Mouse (Mus musculus) kidney, postnatal 36 days (tissue): ENCODE data around the gene Esp16.
"Not testable (repeated sequence)": the region's sequence is repeated elsewhere in the genome, so short reads cannot be mapped to it uniquely, and the experiment has no call there.

Experiments
- DNase-seq, 2 experiments: peaks; one replicate each; pipeline ENCODE4 v3.0.0; 2021 to 2022; ENCODE audit warnings: mixed read lengths in 2 of 2

Gene Esp16

DNA sequence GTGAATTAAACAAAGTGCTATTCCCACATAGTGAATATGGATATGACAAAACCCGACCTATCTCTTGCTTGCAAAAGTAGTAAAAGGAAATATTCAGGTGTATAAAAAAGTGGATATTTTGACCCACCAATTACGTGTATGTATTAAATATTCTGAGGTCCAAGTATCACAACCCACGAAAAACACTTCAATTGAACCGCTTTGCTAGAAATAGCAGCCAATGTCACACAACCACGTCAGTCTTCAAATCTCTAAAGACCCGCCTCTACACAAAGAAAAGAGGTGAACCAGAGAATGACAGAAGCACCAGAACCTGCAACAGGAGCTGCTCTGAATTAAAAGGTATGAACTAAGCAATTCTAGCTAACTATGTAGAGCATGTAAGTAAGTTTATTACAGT, at the start of gene Esp16:
Gene Esp16 (plus strand): TSS at position 301 of the 400 bp plus-strand sequence.
- not testable (repeated sequence) for DNase-seq

DNA sequence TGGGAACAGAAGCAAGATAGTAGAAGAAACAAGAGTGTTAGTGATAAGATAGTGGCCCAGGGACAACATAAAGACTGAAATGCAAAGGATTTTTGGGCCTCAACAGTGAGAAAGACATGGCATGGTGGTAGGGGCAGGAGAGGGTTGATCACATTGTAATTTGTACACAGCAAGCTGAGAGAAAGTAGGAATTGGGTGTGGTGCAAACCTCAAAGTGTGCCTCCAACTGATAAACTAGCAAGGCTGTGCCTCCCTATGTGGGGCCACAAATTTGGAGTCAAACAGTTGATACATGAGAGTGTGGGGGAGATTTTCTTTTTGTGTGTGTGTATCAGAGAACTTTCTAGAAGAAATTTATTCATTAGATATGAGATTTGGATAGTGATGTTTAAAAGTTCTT, 37.9 kb upstream of the Esp16 start:
- DNase-seq: not testable (repeated sequence)
